Mouse (Mus musculus) brain, embryonic 14.5 days (tissue): Measurements from ENCODE around the gene Cyp3a44.
"Not testable (repeated sequence)": the region's sequence is repeated elsewhere in the genome, so short reads cannot be mapped to it uniquely, and the experiment has no call there.

ENCODE experiments used
- CTCF ChIP-seq: fragments of 200-500 bp; IDR thresholded peaks from 2 replicates; pipeline ENCODE4 v1.5.1; 2012; ENCODE audit warnings: inconsistent platforms, mild to moderate bottlenecking, moderate library complexity, borderline replicate concordance; ENCODE audit not compliant: insufficient read depth, insufficient read length; ENCODE audit errors: extremely low read depth
- POLR2A ChIP-seq: fragments of 200-500 bp; IDR thresholded peaks from 2 replicates; pipeline ENCODE4 v1.6.1; 2012; ENCODE audit warnings: mild to moderate bottlenecking, inconsistent platforms, borderline replicate concordance; ENCODE audit not compliant: poor library complexity, insufficient read depth, insufficient read length, severe bottlenecking; ENCODE audit errors: extremely low read depth

- TF ChIP-seq CTCF, POLR2A: not testable (repeated sequence)
These were observed 5.4 kb downstream of the Cyp3a44 start for GRCm38 (mm10) chr5:145800229-145800628.
